In the genomic region with DNA sequence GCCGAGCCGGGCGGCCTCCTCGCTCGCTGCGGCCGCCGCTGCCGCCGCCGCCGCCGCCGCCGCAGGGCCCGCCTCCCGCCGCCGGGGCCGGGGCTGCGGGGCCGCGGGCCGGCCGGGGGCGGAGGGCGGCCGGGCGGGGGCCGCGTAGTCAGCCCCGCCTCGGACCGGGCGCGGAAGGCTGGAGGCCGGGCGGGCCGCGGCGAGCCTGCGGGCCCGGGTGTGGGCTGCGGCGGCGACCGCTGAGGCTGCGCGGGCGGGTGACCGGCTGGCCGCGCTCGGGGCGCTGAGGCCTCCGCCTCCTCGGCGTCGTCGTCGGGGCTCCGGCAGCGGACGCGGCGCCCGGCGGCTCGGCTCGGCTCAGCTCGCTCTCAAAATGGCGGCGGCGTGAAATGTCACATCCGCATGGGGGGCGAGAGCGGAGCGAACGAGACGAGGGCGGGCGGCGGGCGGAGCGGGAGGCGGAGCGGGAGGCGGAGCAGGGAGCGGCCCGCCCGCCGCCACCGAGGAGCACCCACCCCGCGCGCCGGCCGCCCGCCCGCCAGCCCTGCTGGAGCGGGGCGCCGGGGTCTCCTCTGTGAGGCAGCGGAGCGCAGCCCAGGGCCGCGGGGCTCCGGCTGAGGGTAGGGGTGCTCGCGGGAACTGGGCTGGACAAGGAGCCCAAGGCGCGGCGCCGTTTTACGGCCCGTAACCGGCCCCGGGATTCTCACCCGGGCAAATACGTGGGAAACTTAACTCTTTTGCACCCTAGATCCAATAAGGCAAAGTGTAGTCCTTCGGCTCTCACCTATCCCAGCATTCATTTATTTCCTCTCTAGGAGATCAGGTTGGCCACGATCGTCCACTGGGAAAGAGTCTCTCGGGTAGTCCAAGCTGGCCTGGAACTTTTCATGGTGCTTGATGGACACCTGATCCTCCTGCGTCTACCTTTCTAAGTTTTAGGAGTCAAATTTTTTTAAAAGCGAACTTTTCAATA, we compare ENCODE assay signal across 8 mouse cellular contexts. TPM values are rescaled to one million over a fixed set of nuclear protein-coding genes. Genes with fewer than 3 reads are reported as not detected.
DNase-seq lines count a peak whose midpoint lies in the region; ATAC-seq lines count a peak whose summit lies in the region.

No protein-coding gene starts in this region.

- ATAC-seq in activated CD4-positive, CD25-positive, alpha-beta regulatory T cell, adult 4 months = peak; percentile 88
- ATAC-seq in common myeloid progenitor, adult 5-6 weeks (replicated peaks; ENCODE audit: low read depth, poor library complexity, severe bottlenecking) = peak; percentile 74

- no peaks in the 10 kb centered on the region for H3K27me3 ChIP-seq in megakaryocyte, embryonic 14.5 days (replicated peaks)

- no peaks in the 10 kb centered on the region for H3K9me3 ChIP-seq in megakaryocyte, embryonic 14.5 days

- peaks cover 12% of the 10 kb centered on the region for H3K36me3 ChIP-seq in megakaryocyte, embryonic 14.5 days (replicated peaks; ENCODE audit: low read length)

- peak; percentile 75 to 81 for DNase-seq in gastrocnemius, adult 8-10 months (ENCODE audit: low spot score in 2 of 2)
- DNase-seq in hindlimb bud, embryonic 11.5 days (ENCODE audit: extremely low spot score, low read depth, low spot score) = peak; percentile 28
- peak; percentile 70 for DNase-seq in left cerebral cortex, adult 8-10 months (ENCODE audit: low spot score in 2 of 2)
- DNase-seq in right cerebral cortex, adult 2 months (ENCODE audit: low spot score in 2 of 2) = peak; percentile 85 to 90
- peak; percentile 71 for DNase-seq in urinary bladder, postnatal 10 days (ENCODE audit: low spot score)

- peak overlapping the region; percentile 95 for H3K4me3 ChIP-seq in megakaryocyte, embryonic 14.5 days (replicated peaks)

- peaks cover 56% of the 10 kb centered on the region for H3K4me1 ChIP-seq in megakaryocyte, embryonic 14.5 days

RNA-seq across cellular contexts. Expression of a gene that starts 53.3 kb away (rescaled TPM):
- polyA plus RNA-seq in activated CD4-positive, CD25-positive, alpha-beta regulatory T cell, adult 4 months (2017; shearing (Covaris generic)) = 10 to 100 TPM; 35.0 to 48.0 TPM
- total RNA-seq in common myeloid progenitor, adult 5-6 weeks (2017) = 195 and 238 TPM in 2 replicates
- 10 to 100 TPM; 51.1 to 62.5 (median 60.0) TPM for total RNA-seq in gastrocnemius, adult 8-10 months (2022)
- 100 to 1,000 TPM; 149 to 164 (median 158) TPM for total RNA-seq in left cerebral cortex, adult 8-10 months (2022)
- polyA plus RNA-seq in megakaryocyte, embryonic 14.5 days (2012; ENCODE audit: insufficient read depth, low replicate concordance) = 4.5 and 8.0 TPM in 2 replicates

RNA-seq across cellular contexts. Expression of a gene that starts 58.3 kb away (rescaled TPM):
- not detected for polyA plus RNA-seq in activated CD4-positive, CD25-positive, alpha-beta regulatory T cell, adult 4 months (2017; shearing (Covaris generic))
- total RNA-seq in common myeloid progenitor, adult 5-6 weeks (2017) = not detected in 2 replicates
- not detected for total RNA-seq in gastrocnemius, adult 8-10 months (2022)
- not detected for total RNA-seq in left cerebral cortex, adult 8-10 months (2022)
- polyA plus RNA-seq in megakaryocyte, embryonic 14.5 days (2012; ENCODE audit: insufficient read depth, low replicate concordance) = not detected in 2 replicates

Comparison
In these comparisons a context has a peak if more than half of its experiments do, and no peak if none do; other contexts are left out.
1. Peak in every context shown above with its lines: DNase-seq, ATAC-seq and H3K4me3 ChIP-seq.
2. DNase-seq: peak in every context shown above with its lines; median percentile 88 in right cerebral cortex, adult 2 months; 78 in gastrocnemius, adult 8-10 months; 71 in urinary bladder, postnatal 10 days; 70 in left cerebral cortex, adult 8-10 months; 28 in hindlimb bud, embryonic 11.5 days.